Mouse (Mus musculus) effector memory CD4-positive, alpha-beta T cell, adult 5 months (primary cell): ENCODE results near the gene Klra17. TPM values are rescaled to one million over a fixed set of nuclear protein-coding genes. Genes with fewer than 3 reads are reported as not detected.

ENCODE experiments used
- polyA plus RNA-seq: library from polyadenylated mRNA; unstranded; fragments of 100-300 nt; shearing (Covaris generic); gene quantifications from one replicate; pipeline ENCODE4 v1.2.1, GENCODE M21; 2017

Gene Klra17
- not detected for polyA plus RNA-seq

GRCm38 (mm10) chr6:129876549-129876948 is at the start of gene Klra17:
Gene Klra17, minus strand, starts transcription at chr6:129876672.

DNA sequence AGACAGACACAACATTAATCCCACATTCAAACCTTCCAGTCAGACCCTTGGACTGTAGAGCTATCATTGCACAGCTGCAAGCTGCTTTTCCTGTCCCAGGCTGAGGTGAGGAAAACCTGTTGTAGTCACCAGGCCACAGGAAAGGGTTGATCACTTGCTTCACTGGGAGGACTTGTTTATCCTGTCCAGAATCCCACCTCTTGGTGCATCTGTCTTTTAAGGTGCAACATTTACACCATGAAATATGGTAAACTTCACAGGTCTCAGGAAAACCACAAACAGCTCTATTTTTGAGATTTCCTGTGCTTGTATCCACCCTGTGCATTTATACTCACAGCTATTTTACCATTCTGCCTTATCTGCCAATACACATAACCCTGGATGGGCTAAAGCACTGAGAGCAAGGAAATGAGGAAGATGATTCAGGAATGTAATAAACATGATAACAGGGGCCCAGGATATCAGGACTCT is 41.0 kb upstream of the Klra17 start, which contains the start of gene Klra5:
Gene Klra5, minus strand, starts transcription at position 175 of the 471 bp plus-strand sequence.

DNA sequence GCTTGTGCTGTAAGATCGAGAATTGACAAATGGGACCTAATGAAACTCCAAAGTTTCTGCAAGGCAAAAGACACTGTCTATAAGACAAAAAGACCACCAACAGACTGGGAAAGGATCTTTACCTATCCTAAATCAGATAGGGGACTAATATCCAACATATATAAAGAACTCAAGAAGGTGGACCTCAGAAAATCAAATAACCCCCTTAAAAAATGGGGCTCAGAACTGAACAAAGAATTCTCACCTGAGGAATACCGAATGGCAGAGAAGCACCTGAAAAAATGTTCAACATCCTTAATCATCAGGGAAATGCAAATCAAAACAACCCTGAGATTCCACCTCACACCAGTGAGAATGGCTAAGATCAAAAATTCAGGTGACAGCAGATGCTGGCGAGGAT is 14.1 kb downstream of the Klra17 start, which contains the start of gene Gm17631:
Gene Gm17631, plus strand, starts transcription at position 301 of the 400 bp plus-strand sequence.

DNA sequence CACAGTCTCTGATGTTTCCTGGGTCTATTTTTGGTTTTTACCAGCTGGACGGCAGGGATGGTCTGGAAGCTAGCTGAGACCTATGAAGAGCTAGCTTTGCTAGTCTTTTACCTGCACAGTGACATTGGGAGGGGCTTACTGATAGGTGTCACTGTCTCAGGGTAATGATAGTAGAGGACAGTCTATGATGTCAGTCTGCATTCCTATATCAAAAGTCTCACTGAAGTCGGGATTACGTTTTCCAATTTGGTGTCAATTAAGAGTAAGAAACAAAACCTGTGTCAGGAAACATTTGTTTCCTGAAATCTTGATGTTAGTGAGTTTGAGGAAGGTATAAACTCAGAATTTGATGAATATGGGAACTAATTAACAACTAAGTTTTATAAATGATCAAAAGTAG is 92.3 kb downstream of the Klra17 start, which contains the start of gene Gm156:
Gene Gm156, minus strand, starts transcription at position 101 of the 400 bp plus-strand sequence.

Other genes starting within 250 kb of the Klra17 start
- gene Klrc3, start 233.3 kb downstream of the Klra17 start, polyA plus RNA-seq, result not detected
- 5.6 TPM for gene Klrc2, start 216.0 kb downstream of the Klra17 start, polyA plus RNA-seq
- 104 TPM for gene Klrc1, start 197.7 kb downstream of the Klra17 start, polyA plus RNA-seq
- not detected for gene Klri1, start 159.5 kb downstream of the Klra17 start, polyA plus RNA-seq
- gene Klri2, start 136.2 kb downstream of the Klra17 start, polyA plus RNA-seq, result 0.31 TPM
- not detected for gene Gm156, start 92.4 kb downstream of the Klra17 start, polyA plus RNA-seq
- gene Gm17631, start 14.0 kb downstream of the Klra17 start, polyA plus RNA-seq, result not detected
- not detected for gene Klra5, start 41.0 kb upstream of the Klra17 start, polyA plus RNA-seq
- gene Klra6, start 150.3 kb upstream of the Klra17 start, polyA plus RNA-seq, result not detected
- not detected for gene Klra4, start 190.6 kb upstream of the Klra17 start, polyA plus RNA-seq